Mouse (Mus musculus): ENCODE results near the gene Zpld1. TPM values are rescaled to one million over a fixed set of nuclear protein-coding genes. Genes with fewer than 3 reads are reported as not detected.

Zpld1 gene
- 0.53 and 1.1 TPM in 2 replicates for polyA plus RNA-seq (2014; fragmentation: Nextera tagmentation; extraction: Ambion mirVana)

DNA sequence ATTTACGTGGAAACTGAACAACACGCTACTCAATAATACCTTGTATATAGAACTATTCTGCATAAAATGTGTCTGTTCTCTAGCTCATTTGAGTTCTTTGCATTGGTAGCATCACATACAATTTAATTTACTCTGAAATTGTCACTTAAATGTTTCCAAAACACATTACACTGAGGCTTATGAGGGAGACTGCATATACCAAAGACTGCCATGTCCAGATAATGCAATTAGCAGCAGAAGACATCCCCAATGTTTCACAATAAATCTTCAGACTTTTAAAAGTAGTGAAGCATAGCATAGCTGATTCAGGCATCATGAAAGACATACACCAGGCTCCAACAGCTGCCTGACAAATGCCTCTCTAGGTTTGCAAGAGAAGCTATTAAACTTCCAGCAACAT, at the start of gene Zpld1:
Gene Zpld1 (minus strand): TSS at position 101 of the 400 bp plus-strand sequence.
- Histone ChIP-seq H3K27me3 (ENCODE audit: control insufficient read depth, insufficient read depth, low read length) (no peaks in the 10 kb centered on the region), H3K9ac (replicated peaks; ENCODE audit: low read length) (no peak within 1 kb of the TSS), H3K27ac (replicated peaks; ENCODE audit: low read depth, low read length) (no peak within 1 kb of the TSS), H3K36me3 (replicated peaks; ENCODE audit: control insufficient read depth, insufficient read depth, low read depth, low read length) (no peaks in the 10 kb centered on the region), H3K4me3 (ENCODE audit: low read depth, low read length) (no peak within 1 kb of the TSS), H3K4me1 (ENCODE audit: control insufficient read depth, insufficient read depth, low read length) (no peaks in the 10 kb centered on the region), H3K9me3 (replicated peaks; ENCODE audit: control insufficient read depth, low read length) (no peaks in the 10 kb centered on the region), H3K4me2 (ENCODE audit: low read depth, low read length) (no peak within 1 kb of the TSS)
- 94% methylated on average over 2 of the region's 2 CpGs for WGBS
- ATAC-seq (replicated peaks; ENCODE audit: insufficient number of reproducible peaks, low FRiP score, low TSS enrichment, low read depth), result no peak
- DNase-seq (ENCODE audit: low spot score), result no peak

- DNase-seq (ENCODE audit: low spot score) (no peak), ATAC-seq (replicated peaks; ENCODE audit: insufficient number of reproducible peaks, low FRiP score, low TSS enrichment, low read depth) (no peak)
- Histone ChIP-seq H3K4me2 (ENCODE audit: low read depth, low read length) (no peak overlapping the region), H3K36me3 (replicated peaks; ENCODE audit: control insufficient read depth, insufficient read depth, low read depth, low read length) (no peaks in the 10 kb centered on the region), H3K4me3 (ENCODE audit: low read depth, low read length) (no peak overlapping the region), H3K27me3 (ENCODE audit: control insufficient read depth, insufficient read depth, low read length) (no peaks in the 10 kb centered on the region), H3K4me1 (ENCODE audit: control insufficient read depth, insufficient read depth, low read length) (no peaks in the 10 kb centered on the region), H3K9ac (replicated peaks; ENCODE audit: low read length) (no peak overlapping the region), H3K27ac (replicated peaks; ENCODE audit: low read depth, low read length) (no peak overlapping the region), H3K9me3 (replicated peaks; ENCODE audit: control insufficient read depth, low read length) (no peaks in the 10 kb centered on the region)
- 86% methylated on average over 3 of the region's 3 CpGs for WGBS
Measured at GRCm38 (mm10) chr16:55345644-55346043, 47.9 kb upstream of the Zpld1 start.

DNA sequence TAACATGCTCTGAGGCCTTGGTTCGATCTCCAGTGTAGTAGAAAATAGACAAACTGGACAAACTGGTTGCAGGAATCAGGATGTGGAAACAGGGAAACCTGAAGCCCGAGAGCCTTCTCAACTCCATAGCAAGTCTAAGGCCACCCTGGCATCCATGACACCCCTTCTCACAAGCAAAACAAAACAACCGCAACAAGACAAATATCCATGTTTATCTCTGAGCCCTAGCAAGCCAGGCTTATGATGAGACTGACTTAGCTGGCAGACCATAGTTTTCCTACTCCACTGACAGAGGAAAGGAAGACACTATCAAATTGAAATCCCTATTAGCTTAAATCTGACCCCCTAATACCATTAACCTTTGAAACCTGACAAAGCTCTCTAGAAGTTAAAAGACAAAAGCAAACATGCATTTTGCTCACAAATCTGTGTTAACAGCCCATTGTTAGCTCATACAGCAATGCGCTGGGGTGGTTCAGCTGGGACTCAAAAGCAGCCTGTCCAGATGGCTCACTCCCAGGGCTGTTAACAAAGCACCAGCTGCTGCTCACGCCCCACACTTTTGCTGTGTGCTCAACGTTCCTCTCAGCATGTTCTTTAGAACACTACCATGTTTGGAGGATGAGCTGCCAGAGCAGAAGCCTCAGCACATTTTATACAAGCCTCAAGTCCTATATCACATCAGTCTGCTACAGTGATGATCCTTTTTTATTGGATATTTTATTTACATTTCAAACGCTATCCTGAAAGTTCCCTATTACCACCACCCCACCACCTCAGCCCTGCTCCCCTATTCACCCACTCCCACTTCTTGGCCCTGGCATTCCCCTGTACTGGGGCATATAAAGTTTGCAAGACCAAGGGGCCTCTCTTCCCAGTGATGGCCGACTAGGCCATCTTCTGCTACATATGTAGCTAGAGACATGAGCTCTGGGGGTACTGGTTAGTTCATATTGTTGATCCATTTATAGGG, 24.0 kb upstream of the Zpld1 start:
- 62% methylated on average over 7 of the region's 8 CpGs for WGBS
- no peaks in the 10 kb centered on the region for H3K27me3 ChIP-seq (ENCODE audit: control insufficient read depth, insufficient read depth, low read length)
- no peak overlapping the region for H3K9ac ChIP-seq (replicated peaks; ENCODE audit: low read length)
- H3K4me1 ChIP-seq (ENCODE audit: control insufficient read depth, insufficient read depth, low read length), result no peaks in the 10 kb centered on the region
- H3K4me2 ChIP-seq (ENCODE audit: low read depth, low read length), result no peak overlapping the region
- no peak overlapping the region for H3K4me3 ChIP-seq (ENCODE audit: low read depth, low read length)
- ATAC-seq (replicated peaks; ENCODE audit: insufficient number of reproducible peaks, low FRiP score, low TSS enrichment, low read depth), result peak; percentile 83
- H3K36me3 ChIP-seq (replicated peaks; ENCODE audit: control insufficient read depth, insufficient read depth, low read depth, low read length), result no peaks in the 10 kb centered on the region
- H3K27ac ChIP-seq (replicated peaks; ENCODE audit: low read depth, low read length), result no peak overlapping the region
- no peaks in the 10 kb centered on the region for H3K9me3 ChIP-seq (replicated peaks; ENCODE audit: control insufficient read depth, low read length)
- DNase-seq (ENCODE audit: low spot score), result peak; percentile 45

- H3K27me3 ChIP-seq (ENCODE audit: control insufficient read depth, insufficient read depth, low read length), result no peaks in the 10 kb centered on the region
- DNase-seq (ENCODE audit: low spot score), result no peak
- no peak overlapping the region for H3K9ac ChIP-seq (replicated peaks; ENCODE audit: low read length)
- H3K4me1 ChIP-seq (ENCODE audit: control insufficient read depth, insufficient read depth, low read length), result no peaks in the 10 kb centered on the region
- H3K9me3 ChIP-seq (replicated peaks; ENCODE audit: control insufficient read depth, low read length), result no peaks in the 10 kb centered on the region
- ATAC-seq (replicated peaks; ENCODE audit: insufficient number of reproducible peaks, low FRiP score, low TSS enrichment, low read depth), result no peak
- H3K4me2 ChIP-seq (ENCODE audit: low read depth, low read length), result no peak overlapping the region
- H3K27ac ChIP-seq (replicated peaks; ENCODE audit: low read depth, low read length), result no peak overlapping the region
- no peak overlapping the region for H3K4me3 ChIP-seq (ENCODE audit: low read depth, low read length)
- no peaks in the 10 kb centered on the region for H3K36me3 ChIP-seq (replicated peaks; ENCODE audit: control insufficient read depth, insufficient read depth, low read depth, low read length)
Measured at GRCm38 (mm10) chr16:55316996-55317395, 19.2 kb upstream of the Zpld1 start.

DNA sequence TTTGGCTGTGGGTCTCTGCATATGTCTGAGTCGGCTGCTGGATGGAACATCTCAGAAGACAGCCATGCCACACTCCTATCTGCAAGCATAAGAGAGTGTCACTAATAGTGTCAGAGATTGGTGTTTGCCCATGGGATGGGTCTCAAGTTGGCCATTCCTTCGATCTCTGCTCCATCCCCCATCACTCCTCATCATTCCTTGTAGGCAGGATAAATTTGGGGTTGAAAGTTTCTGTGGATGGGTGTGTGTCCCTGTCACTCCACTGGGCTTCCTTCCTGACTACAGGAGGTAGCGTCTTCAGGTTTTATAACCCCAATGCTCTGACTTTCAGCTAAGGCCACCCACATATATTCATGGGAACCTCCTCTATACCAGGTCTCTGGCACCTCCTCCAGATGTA, 14.3 kb upstream of the Zpld1 start:
- no peak overlapping the region for H3K4me2 ChIP-seq (ENCODE audit: low read depth, low read length)
- H3K4me3 ChIP-seq (ENCODE audit: low read depth, low read length), result no peak overlapping the region
- 83% methylated on average over 3 of the region's 3 CpGs for WGBS
- H3K9me3 ChIP-seq (replicated peaks; ENCODE audit: control insufficient read depth, low read length), result no peaks in the 10 kb centered on the region
- no peak for ATAC-seq (replicated peaks; ENCODE audit: insufficient number of reproducible peaks, low FRiP score, low TSS enrichment, low read depth)
- H3K27me3 ChIP-seq (ENCODE audit: control insufficient read depth, insufficient read depth, low read length), result no peaks in the 10 kb centered on the region
- no peaks in the 10 kb centered on the region for H3K4me1 ChIP-seq (ENCODE audit: control insufficient read depth, insufficient read depth, low read length)
- no peak overlapping the region for H3K9ac ChIP-seq (replicated peaks; ENCODE audit: low read length)
- no peak overlapping the region for H3K27ac ChIP-seq (replicated peaks; ENCODE audit: low read depth, low read length)
- no peak for DNase-seq (ENCODE audit: low spot score)
- H3K36me3 ChIP-seq (replicated peaks; ENCODE audit: control insufficient read depth, insufficient read depth, low read depth, low read length), result no peaks in the 10 kb centered on the region

- H3K4me3 ChIP-seq (ENCODE audit: low read depth, low read length), result no peak overlapping the region
- no peaks in the 10 kb centered on the region for H3K9me3 ChIP-seq (replicated peaks; ENCODE audit: control insufficient read depth, low read length)
- H3K4me1 ChIP-seq (ENCODE audit: control insufficient read depth, insufficient read depth, low read length), result no peaks in the 10 kb centered on the region
- no peak overlapping the region for H3K27ac ChIP-seq (replicated peaks; ENCODE audit: low read depth, low read length)
- DNase-seq (ENCODE audit: low spot score) (no peak), ATAC-seq (replicated peaks; ENCODE audit: insufficient number of reproducible peaks, low FRiP score, low TSS enrichment, low read depth) (no peak)
- no peaks in the 10 kb centered on the region for H3K27me3 ChIP-seq (ENCODE audit: control insufficient read depth, insufficient read depth, low read length)
- no peaks in the 10 kb centered on the region for H3K36me3 ChIP-seq (replicated peaks; ENCODE audit: control insufficient read depth, insufficient read depth, low read depth, low read length)
- WGBS, result 62% methylated on average over 2 of the region's 2 CpGs
- H3K9ac ChIP-seq (replicated peaks; ENCODE audit: low read length), result no peak overlapping the region
- no peak overlapping the region for H3K4me2 ChIP-seq (ENCODE audit: low read depth, low read length)
Measured at GRCm38 (mm10) chr16:55282696-55283095, 15.1 kb downstream of the Zpld1 start.

DNA sequence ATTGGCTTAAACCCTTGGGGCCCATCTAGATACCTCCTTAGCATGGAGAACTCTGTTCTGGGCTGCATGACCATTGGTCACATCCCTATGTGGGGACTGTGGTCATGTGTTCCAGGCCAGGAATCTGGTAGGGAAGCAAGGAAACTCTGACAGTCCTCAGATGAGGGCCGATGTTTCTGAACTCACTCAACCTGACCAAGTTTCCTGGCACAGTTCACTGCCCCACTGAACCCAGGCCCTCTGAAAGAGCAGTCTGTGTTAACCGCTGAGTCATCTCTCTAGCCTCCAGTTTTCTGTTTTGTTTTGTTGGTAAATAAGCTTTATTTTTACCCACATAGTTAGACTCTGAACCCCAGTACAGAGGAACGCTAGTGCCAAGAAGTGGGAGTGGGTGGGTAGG, 20.3 kb downstream of the Zpld1 start:
- Histone ChIP-seq H3K36me3 (replicated peaks; ENCODE audit: control insufficient read depth, insufficient read depth, low read depth, low read length) (no peaks in the 10 kb centered on the region), H3K9ac (replicated peaks; ENCODE audit: low read length) (no peak overlapping the region), H3K4me2 (ENCODE audit: low read depth, low read length) (no peak overlapping the region), H3K27me3 (ENCODE audit: control insufficient read depth, insufficient read depth, low read length) (no peaks in the 10 kb centered on the region), H3K9me3 (replicated peaks; ENCODE audit: control insufficient read depth, low read length) (no peaks in the 10 kb centered on the region), H3K4me3 (ENCODE audit: low read depth, low read length) (no peak overlapping the region), H3K27ac (replicated peaks; ENCODE audit: low read depth, low read length) (no peak overlapping the region), H3K4me1 (ENCODE audit: control insufficient read depth, insufficient read depth, low read length) (no peaks in the 10 kb centered on the region)
- ATAC-seq (replicated peaks; ENCODE audit: insufficient number of reproducible peaks, low FRiP score, low TSS enrichment, low read depth) (no peak), DNase-seq (ENCODE audit: low spot score) (no peak)
- 84% methylated on average over 3 of the region's 3 CpGs for WGBS

- H3K27ac ChIP-seq (replicated peaks; ENCODE audit: low read depth, low read length), result no peak overlapping the region
- no peaks in the 10 kb centered on the region for H3K4me1 ChIP-seq (ENCODE audit: control insufficient read depth, insufficient read depth, low read length)
- no peaks in the 10 kb centered on the region for H3K36me3 ChIP-seq (replicated peaks; ENCODE audit: control insufficient read depth, insufficient read depth, low read depth, low read length)
- no peaks in the 10 kb centered on the region for H3K27me3 ChIP-seq (ENCODE audit: control insufficient read depth, insufficient read depth, low read length)
- H3K9ac ChIP-seq (replicated peaks; ENCODE audit: low read length), result no peak overlapping the region
- no peaks in the 10 kb centered on the region for H3K9me3 ChIP-seq (replicated peaks; ENCODE audit: control insufficient read depth, low read length)
- no peak overlapping the region for H3K4me3 ChIP-seq (ENCODE audit: low read depth, low read length)
- no peak for DNase-seq (ENCODE audit: low spot score)
- WGBS, result 32% methylated on average over 4 of the region's 4 CpGs
- no peak for ATAC-seq (replicated peaks; ENCODE audit: insufficient number of reproducible peaks, low FRiP score, low TSS enrichment, low read depth)
- H3K4me2 ChIP-seq (ENCODE audit: low read depth, low read length), result no peak overlapping the region
Measured at GRCm38 (mm10) chr16:55265281-55265680, 32.5 kb downstream of the Zpld1 start.
